Mouse (Mus musculus) kidney, adult 9 months (tissue): ENCODE data around the gene Fam124b.

Experiments
- DNase-seq: peaks from one replicate; pipeline ENCODE4 v3.0.0; 2022

Fam124b gene

DNA sequence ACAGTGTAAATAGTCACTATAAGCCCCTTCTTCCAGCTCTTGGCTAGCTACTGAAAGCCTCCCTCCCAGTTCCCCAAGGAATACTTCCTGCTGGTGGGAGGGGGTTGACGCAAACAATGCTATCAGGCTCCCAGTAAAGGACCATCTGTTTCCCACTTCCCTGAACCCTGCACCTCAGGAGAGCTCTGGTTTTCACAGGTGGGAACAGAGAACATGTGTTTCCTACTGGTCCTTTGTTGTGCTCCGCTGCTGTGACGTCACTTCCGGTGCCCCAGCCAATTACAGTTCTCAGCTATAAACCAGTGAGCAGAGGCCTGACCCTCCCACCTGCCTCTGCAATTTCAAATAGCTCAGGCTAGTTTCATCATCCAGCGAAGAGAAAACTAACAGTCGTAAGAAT is at the start of gene Fam124b:
Gene Fam124b (minus strand): TSS at position 206 of the 400 bp plus-strand sequence.
- peak; percentile 6 for DNase-seq

DNA sequence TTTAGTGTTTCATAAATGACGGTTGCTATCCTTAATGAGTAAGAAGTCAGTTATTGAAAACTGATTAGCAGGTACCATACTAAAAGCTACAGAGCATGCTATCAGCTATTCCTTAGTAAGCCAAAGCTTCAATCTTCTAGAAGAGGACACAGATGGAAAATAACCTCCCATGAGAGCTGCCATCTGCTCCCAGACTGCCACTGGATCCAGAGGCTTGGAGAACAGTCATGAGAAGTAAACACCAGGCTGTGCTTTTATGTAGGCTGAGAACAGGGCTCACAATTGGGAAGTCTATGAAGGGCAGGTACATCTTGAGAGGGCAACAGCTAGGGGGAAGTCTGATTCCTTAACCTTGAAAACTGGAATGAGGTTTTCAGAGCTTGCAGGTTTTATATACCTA is 42.2 kb upstream of the Fam124b start:
- no peak for DNase-seq

DNA sequence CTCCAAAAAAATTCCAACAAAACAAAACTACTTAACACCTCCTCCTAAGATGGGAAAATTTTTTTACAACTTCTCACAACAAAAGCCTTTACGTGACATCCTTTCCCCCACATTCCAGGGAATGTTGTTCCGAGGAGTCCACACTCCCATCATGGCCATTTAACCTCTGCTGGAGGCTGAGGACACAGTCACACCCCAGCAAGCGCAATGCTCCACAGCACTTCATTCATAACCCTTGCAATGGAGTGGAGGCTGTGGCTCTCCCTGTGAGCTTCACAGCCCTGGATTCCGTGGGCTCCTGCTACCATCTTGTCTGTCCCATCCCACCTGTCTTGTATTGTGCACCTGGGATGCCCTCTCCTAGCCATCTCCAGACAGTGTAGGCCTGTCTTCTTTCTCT is 40.4 kb upstream of the Fam124b start:
- no peak for DNase-seq

DNA sequence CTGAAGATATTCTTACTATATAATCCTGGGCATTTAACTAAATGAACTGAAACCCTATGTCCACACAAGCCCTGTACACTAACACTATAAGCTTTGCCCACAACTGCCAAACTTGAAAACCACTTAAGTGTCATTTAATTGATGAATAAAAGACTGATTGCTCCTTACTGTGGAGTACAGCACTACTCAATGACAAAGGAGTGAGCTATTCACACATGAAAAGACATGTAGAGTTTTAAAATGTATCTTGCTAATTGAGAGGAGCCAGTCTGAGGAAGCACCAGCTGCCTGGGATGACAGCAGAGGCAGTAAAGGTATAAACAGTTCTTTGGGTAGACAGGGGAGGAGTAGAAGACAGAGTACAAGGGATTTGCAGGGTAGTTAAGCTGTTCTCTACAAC is 35.0 kb upstream of the Fam124b start:
- no peak for DNase-seq

DNA sequence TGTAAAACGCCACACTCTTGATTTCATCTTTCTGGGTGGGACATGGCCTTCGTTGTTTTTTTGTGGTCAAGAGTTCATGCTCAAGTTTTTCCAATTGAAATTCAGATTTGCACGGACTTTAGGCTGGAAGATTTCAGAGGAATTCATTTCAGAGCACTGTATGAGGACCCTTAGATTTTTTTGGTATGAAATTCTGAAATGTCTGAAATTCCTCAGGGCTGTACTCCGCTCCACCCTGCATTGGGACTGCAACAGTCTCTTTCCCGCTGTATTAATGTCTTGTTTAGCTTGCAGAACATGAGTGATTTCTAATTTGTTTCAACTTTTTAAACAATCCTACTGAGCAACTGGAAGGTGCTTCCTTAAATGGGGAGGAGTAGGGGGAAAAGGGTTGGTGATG is 32.0 kb upstream of the Fam124b start:
- DNase-seq, result no peak

DNA sequence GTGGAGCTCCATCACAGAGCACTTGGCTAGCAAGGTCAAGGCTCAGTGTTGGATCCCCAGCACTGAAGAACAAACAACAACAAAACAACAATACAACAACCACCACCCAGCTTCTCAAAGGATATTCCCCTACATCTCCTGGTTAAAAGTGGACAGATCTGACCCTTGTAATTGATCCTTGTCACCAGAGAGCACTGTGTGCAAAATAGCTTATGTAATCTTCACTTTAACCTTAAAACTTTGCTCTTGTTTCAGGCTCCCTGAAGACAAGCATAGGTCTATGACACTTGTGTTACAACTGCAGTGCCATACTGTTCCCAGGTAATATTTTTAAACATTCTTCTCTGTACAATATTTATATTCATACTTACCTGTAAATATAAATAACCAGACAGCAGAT is 28.9 kb upstream of the Fam124b start:
- DNase-seq, result peak; percentile 61

DNA sequence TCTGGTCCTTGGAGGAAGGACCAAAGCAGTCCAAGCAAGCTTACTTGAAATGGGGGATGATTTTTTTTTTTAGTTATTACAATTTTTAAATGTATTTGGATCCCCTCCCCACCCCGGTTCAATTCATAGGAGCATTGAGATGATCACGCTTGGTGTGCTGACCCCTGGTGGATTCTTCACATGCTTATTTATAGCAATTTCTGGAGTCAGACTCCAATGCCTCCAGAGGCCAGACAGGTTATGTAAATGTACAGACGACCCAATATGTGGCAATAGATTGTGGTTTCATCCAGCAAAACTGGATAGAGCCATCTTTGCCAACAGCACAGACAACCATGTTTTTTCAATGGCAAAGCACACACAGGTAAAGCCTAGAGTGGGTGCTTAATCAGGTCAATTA is 25.9 kb upstream of the Fam124b start:
- DNase-seq, result no peak

DNA sequence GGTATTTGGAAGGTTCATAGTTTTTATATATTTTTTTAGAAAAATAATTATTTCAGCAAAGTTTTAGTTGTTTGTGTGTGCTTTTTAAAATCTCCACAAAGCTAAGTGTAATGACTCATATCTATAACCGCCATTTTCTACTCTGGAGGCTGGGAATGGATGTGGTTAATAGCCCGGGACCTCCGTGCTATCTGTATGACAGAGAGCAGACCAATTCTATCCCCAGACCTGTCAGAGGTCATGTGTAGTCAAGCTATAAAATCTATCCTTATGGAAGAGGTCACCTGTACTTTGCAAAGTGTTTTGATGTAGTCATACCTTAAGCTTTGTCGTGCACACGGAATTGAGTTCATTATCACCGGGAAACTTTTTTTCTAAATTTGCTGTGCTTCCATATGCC is 23.3 kb upstream of the Fam124b start:
- DNase-seq, result no peak

DNA sequence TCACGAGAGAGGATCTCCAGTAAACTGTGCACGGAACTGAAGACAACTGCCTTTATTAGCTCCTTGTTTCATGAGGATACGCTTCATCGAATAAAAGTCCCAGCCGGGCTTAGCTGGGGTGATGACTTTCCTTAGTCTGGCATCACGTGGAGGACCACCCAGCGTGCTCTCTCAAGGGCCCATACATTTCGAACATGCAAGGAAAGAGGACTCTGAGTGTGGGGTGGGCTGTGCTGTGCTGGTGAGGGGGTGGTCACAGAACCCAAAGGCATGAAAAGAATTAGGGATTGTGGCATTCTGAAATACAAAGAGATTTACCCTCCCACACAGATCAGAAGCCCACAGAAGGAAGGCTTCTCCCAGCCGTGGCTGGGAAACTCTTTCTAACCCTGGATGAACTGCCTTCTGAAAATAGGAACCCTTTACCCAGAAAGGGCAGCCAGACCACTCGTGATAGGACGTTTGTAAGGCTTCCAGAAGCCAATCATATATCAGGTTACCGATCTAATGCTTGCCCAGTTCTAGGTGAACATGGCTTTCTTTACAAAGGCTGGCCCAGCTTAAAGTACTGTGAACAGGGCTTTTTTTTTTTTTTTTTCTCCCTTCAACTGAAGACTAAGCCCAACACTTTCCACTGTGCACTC is 21.9 kb upstream of the Fam124b start:
- no peak for DNase-seq

DNA sequence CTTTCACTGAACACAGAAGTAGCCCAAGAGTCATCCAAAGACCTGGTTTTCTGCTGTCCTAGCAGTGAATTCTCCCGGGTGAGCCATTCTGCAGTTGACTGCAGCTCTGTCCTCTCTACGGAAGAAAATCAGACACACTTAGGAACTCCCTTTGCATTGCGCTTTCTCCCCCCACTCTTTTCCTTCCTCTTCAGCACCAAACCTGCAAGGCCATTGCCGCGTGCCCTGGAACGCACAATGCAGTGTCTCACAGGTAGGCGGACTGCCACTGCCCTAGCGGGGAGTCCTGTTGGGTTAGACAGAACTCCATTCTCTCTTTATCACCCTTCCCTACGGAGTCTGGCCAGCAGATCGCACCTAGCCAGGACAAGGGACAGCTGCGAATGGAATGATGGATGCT is 21.2 kb upstream of the Fam124b start:
- DNase-seq, result no peak

DNA sequence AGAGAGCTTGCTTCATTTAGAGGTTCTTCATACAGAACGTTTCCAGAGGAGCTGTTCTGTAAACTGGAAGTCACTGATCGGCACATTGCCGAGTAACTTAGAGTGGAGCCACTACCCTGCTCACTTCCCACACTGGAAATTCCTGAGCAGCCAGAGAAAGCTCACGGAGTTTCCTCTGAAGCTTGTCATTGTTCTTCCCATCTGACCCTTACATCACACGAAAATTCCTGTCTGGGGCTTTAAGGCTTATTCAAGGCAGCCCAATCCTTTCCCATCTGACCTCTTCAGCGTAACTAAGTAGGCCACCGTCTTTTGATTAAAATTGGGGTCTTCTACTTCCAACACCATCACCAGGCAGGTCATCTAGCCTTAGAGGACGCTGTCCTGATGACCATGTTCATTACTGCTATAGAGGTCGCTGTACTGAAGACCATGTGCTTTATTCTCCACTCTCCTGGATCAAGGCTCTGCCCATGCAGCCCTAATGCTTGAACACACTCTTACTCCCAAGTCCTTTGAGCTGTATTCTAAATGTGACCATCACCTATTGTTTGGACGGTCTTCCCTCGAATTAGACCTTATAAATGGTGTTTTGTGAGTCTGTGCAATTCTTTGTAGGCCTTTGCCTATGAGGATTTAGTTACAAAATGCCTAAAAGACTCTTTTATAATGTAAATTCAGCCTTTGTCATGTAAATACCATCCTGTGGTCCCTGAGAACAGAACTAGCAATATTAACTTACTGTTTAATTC is 18.9 kb upstream of the Fam124b start:
- no peak for DNase-seq

DNA sequence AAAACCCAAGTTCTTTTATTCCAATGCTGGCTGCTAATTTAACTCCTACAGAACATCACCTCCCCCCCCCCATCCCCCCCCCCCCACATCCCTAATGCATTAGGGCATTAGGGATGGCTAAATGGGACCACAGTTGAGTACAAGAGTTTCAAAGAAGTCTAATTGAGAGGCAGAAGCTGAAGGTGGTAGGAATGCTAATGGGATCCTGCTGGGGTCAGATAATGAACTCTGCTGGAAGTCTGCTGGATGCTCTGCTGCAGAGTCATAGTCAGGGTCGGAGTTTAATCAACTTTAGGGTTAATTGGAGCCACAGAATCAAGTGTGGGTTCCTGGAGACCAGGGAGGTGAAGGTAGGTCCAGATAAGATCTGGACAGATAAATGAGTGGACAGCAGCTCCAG is 17.9 kb upstream of the Fam124b start:
- DNase-seq, result no peak

DNA sequence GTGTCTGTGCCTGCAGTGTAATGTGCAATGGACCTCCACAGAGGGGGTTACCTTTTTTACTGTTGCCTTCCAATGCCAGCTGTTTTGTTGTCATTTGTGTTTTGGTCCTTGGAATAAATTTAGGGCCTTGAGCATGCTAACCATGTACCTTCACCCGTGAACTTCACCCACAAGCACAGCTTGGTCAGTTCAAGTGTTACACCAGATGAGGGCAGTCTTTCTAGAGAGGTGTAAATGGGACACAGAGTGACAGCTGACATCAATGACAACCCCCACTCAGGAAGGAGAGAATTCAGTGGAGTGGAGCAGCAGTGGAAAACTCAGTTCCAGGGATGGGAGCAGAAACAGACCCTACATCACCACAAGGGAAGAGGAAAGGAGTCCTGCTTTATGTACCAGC is 12.3 kb upstream of the Fam124b start:
- peak; percentile 23 for DNase-seq

DNA sequence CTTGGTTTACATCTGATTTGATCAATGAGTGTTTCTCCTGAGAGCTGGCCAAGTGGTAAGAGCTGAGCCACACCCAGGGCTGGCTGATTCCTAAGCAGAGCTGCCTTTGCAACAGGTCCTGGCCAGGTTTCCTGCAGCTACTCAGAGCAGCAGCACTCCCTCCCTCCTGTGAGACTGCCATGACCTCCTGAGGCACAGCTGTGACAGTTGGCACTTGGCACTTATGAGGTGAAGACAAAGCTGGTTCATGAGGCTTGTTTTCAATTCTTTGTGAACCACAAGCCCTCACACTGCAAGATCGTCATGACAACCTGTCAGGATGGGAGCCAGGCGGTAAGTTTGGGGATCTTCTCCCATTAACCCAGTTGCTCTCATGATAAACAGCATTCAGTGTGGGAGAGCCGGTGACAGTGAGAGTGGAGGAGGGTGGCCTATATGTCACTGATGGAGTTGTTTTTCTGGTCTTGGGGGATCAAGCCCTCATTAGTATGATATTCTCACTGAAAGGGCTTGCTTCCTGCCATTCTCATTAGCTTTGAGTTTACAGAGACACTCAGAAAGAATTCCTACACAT is 6.7 kb upstream of the Fam124b start:
- no peak for DNase-seq

DNA sequence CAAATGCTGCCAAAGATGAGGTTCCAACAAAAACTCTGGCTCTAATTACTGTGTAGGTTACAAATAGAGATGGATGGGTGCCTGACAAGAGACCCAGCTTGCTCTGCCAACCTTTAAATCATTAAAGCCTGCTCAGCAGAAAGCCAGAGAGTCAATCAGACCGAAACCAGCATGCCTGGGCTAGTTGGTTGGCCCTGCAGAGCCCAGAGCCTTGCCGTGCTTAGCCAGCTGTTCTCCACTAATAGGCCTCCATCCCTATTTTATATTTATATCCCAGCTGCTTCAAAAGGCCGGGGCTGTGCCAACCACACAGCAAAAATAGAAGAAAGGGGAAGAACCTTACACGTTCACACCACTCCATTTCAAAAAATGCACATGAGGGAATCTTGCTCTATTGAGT is 2.9 kb upstream of the Fam124b start:
- no peak for DNase-seq

DNA sequence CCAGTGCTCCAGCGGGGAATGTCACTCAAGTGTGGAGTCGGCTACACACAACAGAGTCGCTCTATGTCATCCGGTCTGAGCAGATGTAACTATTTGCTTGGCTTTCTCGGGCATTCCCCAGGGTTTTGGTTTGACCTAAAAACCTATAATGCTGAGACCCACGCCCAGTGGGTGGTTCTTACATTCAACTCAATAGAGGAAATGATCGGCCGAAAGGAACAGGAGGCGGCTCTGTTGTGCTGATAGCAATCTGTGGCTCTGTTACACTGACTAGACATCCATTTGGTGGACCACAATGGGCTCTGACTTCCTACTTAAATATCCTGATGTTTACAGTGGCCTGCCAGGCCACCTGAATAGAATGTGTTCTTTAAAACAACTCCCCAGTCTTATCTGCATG is 4.4 kb downstream of the Fam124b start:
- DNase-seq, result peak; percentile 6

DNA sequence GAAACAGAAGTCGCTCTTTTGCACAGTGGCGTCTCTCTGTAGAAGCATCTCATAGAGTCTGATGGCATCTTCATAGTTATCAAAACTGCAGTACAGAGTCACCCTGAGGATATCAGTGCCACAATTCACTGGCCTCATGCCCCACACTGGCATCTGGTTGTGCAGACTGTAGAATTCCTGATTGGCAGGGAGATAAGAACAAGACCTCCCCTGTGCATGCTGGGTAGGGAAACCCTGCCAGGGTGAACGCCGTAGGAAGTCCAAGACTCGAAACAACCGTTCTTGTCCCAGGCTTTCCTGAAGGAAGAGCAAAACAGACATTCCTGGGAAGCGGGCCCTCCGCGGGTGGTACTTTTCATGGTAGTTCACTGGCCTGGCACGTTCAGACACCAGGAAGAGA is 5.1 kb downstream of the Fam124b start:
- DNase-seq, result no peak

DNA sequence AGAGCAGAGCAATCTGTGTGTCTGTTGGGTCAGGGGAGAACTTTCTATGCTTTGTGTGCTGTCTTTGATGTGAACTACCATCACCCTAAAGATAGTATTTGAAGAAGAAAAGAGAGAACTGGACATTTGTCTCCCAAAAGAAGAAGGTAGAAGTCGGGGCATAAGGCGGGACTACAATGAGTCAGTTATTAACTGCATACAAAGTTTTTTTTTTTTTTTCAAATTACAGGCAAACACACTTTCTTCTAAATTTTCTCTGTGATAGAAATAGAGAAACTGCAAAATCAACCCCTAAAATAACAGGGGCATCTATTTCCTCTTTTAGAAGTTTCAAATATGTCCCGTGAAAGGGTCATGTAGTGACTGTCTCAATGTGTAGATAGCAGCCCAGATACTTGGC is 16.0 kb downstream of the Fam124b start:
- no peak for DNase-seq

DNA sequence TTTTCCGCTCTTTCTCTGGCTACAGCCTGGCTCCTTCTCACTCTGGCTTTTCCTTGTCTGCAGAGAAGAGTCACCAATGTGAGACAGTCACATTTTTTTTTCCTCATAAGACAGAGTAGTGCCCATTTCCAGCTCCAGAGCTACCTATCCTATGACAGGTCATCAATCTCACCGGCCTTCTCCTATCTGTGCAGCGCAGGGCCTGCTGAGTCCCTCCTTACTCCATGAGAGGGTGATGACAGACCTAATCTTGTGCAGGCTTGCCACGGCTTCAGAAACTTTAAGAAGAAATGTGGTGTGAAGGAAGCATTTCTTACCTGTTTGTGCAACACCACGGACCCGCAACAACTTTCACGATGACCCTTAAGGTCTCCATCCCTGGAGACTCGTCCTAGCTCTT is 25.4 kb downstream of the Fam124b start:
- no peak for DNase-seq

DNA sequence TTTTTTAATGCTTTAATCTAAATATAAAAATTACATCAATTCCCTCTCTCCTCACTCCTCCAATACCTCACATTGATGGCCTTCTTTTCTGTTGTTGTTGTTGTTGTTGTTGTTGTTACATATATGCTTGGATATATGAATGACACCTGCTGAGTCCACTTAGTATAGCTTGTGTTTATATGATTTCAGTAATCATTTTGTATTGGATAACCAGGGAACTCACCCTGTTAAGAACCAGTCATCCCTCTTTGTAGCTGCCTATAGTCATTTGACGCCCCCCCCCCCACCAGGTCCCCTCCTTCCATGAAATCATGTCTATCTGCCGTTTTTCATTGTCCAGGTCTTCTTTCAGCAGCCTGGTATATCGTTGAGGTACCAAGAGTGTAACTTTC is 36.9 kb downstream of the Fam124b start:
- DNase-seq, result no peak

DNA sequence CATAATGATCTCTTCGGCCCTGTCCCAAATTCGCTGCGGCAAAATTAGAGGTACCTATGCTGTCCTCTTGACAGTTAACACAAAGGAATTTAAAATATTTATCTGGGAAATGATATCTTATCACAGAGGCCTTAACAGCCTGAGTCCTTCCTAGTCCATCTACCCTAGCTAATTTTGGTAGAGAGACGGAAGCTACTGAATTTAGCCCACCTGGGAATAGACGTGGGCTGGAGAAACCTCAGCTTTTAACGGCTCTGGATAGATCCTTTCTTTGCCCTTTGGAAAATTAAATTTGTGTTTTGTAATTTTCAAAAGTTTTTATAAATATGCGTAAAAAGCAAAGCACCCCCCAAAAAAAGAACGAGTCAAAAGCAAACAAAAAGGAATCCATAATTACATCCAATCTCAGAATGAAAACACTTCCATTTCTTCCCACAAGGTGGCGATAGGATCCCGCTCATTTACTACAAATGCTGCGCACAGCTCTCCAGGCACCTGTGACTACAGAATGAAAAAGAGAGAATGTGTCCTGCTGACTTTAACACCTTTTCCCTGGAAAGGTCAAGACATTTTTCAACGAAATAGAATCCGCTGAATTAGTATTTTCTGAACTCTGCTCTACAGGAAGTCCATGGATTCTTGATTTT is 37.4 kb downstream of the Fam124b start:
- DNase-seq, result peak; percentile 74

DNA sequence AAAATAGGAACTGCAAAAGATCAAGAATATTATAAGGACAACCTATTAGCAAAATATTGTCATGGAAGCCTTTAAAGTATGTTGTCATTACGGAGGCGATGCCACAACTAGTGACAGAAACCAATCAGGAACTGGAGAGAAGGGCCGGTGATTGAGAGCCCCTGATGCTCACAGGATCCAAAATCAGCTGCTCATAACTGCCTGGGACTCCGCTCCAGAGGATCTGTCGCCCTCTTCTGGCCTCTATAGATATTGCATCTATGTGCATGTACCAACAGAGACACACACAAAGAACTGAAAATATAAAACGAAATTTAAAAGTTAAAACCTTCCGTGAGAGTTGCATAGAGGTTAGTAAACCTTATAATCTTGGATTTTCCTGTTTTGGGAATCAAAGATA is 38.1 kb downstream of the Fam124b start:
- DNase-seq, result peak; percentile 11

DNA sequence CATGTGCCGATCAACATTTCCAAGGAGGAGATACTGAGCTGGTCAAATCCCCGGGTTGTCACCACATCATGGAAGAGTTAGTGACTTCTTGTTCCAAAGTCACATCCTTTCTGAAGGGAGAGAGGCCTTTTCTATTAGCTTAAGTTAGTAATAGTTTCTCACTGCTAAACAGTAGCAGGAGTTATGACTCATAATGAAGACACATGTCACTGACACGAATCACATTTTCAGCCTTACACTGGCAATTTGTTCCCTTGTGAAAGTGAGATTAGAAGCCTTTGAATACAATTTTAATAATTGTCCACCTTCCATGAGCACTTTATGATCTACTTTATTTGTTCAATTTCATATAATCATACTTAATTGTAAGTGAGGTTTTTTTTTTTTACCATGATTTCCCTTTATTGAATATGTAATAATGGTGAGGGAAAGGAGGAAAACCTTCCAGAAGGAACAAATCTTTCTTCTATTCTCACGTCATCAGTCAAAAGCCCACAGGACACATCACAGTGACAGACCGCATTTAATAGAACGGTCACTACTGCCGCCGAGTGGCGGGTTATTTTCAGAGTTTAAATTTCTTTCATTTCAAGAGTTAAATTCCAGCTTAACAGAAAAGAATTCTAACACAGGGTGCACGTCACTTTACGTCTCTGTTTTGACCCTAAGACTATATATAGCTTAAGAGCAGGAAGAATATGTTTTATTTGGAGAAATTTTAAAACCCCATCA is 40.5 kb downstream of the Fam124b start:
- no peak for DNase-seq
